Mouse (Mus musculus) retina, adult 2 months (tissue): ENCODE measurements around the gene Sult1a1.
"Not testable (repeated sequence)": the region's sequence is repeated elsewhere in the genome, so short reads cannot be mapped to it uniquely, and the experiment has no call there.

ENCODE experiments used
- DNase-seq: peaks from one replicate; pipeline ENCODE4 v3.0.0-alpha.2; 2012; ENCODE audit warnings: low read depth, low spot score

Sult1a1 gene

DNA sequence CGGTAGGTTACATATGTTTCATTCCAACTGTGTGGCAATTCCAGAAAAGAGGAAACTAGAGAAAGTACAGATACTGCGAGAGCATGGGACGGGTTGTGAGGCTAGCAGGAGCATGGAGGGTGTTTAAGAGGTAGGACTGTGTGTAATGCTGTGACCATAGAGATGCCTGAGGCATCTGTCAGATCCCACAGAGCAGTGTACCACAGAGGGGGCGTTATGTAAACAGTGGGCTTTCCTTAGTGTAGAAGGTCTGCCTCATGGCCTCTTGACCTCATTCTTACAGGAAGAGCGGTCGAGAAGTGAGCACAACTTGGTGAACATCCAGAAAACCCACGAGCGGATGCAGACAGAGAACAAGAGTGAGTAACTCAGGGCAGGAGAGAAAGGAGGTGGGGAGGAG is 12.6 kb downstream of the Sult1a1 start:
- no peak for DNase-seq

DNA sequence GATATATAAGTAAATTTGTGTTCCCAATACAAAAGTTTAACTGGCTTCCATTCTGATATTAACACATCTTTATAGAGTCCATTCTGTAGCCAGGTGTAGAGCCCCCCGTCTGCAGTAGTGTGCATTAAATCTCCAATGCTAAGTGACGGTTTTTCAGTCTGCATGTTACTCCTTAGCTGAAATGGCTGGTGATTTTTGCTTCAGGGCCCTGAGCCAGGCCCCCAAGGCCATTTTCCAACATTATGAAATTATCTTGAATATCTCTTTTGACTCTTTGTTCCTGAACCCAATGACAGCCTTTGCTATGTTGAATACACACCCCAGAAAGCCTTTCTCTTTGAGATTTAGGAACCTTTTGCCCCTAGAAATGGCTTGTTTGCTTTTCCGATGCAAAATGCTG is 16.5 kb downstream of the Sult1a1 start:
- no peak for DNase-seq

DNA sequence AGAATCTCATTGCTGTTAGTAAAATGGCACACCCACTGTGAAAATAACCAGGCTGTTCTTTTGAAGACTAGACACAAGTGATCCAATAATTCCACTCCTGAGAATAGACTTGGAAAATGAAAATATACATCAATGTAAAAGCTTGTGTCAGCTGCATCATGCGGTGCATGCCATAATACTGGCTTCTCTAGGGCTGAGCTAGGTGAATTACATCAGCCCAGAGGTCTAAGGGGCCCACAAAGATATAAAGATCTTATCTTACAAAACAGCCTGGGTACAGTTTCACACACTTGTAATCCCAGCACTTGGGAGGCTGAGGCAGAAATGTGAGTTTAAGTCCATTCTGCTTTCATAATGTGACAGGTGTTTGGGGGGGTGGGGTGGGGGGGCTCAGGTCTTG is 18.7 kb downstream of the Sult1a1 start:
- DNase-seq, result no peak

GRCm38 (mm10) chr7:126655695-126656094 is 20.5 kb downstream of the Sult1a1 start:
- DNase-seq, result no peak

GRCm38 (mm10) chr7:126653991-126654390 is 22.2 kb downstream of the Sult1a1 start:
- DNase-seq, result no peak

DNA sequence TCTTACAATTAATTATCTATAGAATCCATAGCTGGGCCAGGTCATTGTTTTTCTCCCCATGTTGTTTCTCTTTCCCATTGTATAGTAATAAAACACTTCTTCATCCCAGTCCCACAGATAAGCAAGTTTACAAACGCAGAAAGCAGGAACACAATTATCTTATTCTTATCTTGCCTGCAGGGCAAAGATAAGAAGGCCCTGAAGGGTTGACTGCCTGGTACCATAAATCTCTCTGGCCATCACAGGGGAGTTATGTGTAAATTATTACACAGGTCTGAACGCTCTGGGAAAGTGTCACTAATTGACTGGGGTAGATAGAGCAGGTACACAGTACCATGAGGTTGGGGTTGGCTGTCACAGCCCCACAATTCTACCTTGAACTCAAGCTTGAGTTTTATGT is 25.4 kb downstream of the Sult1a1 start:
- no peak for DNase-seq

- DNase-seq, result peak; percentile 79
Measured at GRCm38 (mm10) chr7:126649231-126650051, 26.8 kb downstream of the Sult1a1 start, which contains the start of gene Sgf29. Gene Sgf29, plus strand, starts transcription at chr7:126649309.

- DNase-seq, result no peak
Measured at GRCm38 (mm10) chr7:126648486-126648885, 27.7 kb downstream of the Sult1a1 start.

DNA sequence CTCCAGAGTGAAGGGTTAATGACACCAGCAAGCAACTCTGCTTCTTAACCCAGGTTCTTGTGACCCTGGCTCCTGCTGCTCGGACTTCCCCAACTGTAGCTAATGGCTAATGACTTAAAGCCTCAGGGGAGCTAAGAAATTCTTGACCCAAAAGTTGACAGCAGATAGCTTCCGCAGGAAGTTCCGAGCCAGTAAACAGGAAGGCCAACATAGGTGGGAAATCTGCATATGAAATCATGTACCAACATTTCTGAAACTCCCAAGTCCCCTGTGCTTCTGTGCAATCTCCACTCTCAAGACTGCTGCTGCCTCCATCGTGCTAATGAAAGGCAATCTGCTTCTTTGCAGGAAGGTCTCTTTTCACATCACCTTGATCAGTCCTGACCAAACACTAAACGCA is 30.5 kb downstream of the Sult1a1 start:
- no peak for DNase-seq

GRCm38 (mm10) chr7:126644914-126645313 is 31.3 kb downstream of the Sult1a1 start:
- no peak for DNase-seq

DNA sequence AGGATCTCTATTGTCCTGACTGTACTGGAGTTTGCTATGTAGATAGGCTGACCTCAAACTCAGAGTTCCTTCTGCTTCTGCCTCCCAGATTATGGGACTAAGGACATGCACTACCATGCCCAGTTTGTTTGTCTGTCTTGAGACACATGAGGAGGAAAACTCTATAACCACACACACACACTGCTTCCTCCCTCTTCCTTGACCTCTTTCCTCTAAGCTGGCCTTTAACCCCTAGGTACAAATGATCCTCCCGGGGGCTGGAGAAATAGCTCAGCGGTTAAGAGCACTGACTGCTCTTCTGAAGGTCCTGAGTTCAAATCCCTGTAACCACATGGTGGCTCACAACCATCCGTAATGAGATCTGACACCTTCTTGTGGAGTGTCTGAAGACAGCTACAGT is 31.9 kb downstream of the Sult1a1 start:
- DNase-seq, result no peak

DNA sequence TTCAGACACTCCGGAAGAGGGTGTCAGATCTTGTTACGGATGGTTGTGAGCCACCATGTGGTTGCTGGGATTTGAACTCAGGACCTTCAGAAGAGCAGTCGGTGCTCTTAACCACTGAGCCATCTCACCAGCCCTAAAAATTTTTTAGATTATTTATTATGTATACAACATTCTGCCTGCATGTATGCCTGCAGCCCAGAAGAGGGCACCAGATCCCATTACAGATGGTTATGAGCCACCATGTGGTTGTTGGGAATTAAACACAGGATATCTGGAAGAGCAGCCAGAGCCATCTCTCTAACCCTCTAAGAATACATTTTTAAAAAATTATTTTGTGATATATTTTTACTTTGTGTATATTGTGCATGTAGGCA is 33.0 kb downstream of the Sult1a1 start:
- DNase-seq, result not testable (repeated sequence)

DNA sequence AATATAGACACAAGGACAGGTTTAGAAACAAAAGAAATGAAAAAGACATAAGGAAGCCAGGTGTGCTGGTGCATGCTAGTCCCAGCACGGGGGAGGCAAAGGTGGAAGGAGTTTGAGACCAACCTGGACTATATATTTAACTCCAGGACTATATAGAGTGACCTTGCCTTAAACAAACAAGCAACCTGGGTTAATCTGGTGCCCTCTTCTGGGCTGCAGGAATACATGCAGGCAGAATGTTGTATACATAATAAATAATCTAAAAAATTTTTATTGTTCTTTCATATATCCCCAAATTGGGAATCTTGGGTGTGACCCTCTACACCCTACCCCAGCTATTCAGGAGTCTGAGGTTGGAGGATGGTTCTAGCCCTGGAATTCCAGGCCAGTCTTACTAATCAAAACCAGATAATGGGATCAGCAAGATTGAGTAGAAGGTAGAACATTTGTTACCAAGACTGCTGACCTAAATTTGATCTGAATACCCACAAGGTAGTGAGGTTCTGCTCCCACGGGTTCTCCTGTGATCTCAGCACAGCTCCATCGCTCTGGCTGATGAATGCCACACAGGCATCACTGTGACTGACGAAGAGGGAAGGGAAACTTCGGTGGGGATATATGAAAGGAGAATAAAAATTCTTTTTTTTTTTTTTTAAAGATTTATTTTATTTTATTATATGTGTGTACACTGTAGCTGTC is 33.5 kb downstream of the Sult1a1 start:
- DNase-seq, result no peak

- DNase-seq, result no peak
Measured at GRCm38 (mm10) chr7:126636733-126637520, 39.3 kb downstream of the Sult1a1 start.

- no peak for DNase-seq
Measured at GRCm38 (mm10) chr7:126635375-126635774, 40.9 kb downstream of the Sult1a1 start.

- no peak for DNase-seq
Measured at GRCm38 (mm10) chr7:126632478-126632877, 43.8 kb downstream of the Sult1a1 start.

DNA sequence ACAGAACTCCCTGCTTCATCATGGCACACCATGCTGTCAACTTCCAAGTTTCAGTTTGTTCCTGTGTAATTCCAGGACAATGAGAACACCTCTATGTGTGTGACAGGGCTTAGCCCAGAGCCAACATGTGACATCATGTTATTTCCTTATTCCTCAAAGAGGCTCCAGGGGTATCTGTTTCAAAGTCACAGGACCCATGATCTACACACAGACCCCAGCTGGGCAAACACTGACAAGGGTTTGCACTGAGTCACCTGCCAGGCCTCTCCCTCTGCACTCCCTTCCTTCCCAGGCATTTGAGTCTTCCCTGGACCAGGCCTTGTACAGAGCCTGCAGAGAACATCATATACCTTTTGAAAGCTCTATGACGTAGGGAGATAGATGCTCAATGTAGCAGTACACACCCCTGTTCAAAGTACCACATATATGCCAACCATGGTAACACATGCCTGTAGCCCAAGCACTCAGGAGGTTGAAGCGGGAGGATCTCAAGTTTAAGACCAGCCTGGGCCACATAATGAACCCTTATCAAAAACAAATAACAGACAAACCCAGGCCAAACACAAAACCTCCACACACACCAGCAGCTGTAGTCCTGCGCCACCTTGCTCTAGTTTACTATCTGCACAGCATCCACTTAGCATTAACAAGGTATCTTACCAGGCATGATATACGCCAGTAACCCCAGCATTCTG is 45.3 kb downstream of the Sult1a1 start, which contains the start of gene Nupr1:
TSS of gene Nupr1 (minus strand) at position 38 of the 695 bp plus-strand sequence.
- no peak for DNase-seq

GRCm38 (mm10) chr7:126629915-126630314 is 46.3 kb downstream of the Sult1a1 start:
- no peak for DNase-seq

DNA sequence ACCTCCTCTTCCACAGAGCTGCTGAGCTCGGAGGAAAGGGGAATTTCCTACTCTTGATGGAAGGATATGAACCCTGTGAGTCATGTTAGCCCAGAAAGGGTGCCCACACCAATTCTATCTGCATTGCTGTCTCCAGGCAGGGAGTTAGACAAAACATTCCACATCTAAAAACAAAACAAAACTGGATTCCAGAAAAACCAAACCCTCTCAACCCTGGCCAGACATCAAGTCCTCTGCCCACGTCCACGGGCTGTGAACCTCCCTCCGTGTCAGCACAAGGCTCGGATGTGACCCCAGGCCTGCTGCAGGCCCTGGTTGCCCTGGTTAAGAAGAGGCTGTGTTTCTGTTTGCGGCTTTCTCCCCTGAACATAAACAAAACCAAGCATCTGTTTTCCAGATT is 48.1 kb downstream of the Sult1a1 start:
- no peak for DNase-seq

DNA sequence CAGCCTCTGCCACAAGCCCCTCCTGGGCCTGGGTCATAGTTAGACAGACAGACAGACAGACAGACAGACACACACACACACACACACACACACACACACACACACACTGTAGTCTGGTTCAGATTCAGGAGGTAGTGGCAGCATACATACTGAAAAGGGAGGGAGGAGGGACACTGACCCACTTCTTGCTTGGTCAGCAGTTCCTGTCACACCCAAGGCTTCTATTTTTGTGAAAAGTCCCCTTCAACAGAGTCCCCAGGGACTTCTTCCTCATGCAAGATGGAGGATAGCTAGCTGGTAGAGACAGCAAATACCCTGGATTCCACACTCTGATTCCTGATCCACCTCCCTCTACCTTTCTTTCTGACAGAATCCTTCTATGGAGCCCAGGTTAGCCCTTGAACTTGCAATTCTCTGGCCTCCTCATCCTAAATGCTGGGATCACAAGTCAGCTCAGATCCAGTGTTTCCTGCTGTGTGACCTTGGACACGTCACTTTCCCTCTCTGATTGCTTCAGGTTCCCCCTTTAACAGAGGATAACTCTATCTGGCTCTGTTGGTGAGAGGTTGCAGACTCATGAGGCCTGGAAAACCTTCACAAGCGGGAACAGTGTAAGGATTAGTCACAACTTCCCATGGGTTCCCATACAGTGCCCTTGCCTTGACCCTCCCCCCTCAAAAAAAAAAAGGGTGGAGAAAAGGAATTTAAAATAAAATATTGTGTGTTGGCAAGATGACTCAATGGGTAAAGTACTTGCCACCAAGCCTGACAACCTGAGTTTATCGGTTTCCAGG is 50.2 kb downstream of the Sult1a1 start:
- no peak for DNase-seq

- DNase-seq, result no peak
Measured at GRCm38 (mm10) chr7:126625369-126625768, 50.9 kb downstream of the Sult1a1 start.
